Mouse (Mus musculus) cerebellum, adult 2 months (tissue): ENCODE measurements around the gene Fam78a. TPM values are rescaled to one million over a fixed set of nuclear protein-coding genes. Genes with fewer than 3 reads are reported as not detected.

Experiments used
- DNase-seq, 2 experiments: peaks; one replicate each; pipeline ENCODE4 v3.0.0; 2021
- H3K27ac ChIP-seq: fragments of 200-500 bp; 2 replicates; pipeline ENCODE4 v1.5.1; 2012; ENCODE audit warnings: low read length, control low read depth, inconsistent platforms; ENCODE audit not compliant: insufficient read depth
- H3K27me3 ChIP-seq: fragments of 200-500 bp; 2 replicates; pipeline ENCODE4 v1.6.1; 2012; ENCODE audit warnings: inconsistent platforms, mild to moderate bottlenecking, low read length, moderate library complexity; ENCODE audit not compliant: control insufficient read depth, insufficient read depth
- H3K4me1 ChIP-seq: fragments of 200-500 bp; 2 replicates; pipeline ENCODE4 v1.6.1; 2011; ENCODE audit warnings: low read length; ENCODE audit not compliant: control insufficient read depth, insufficient read depth
- H3K4me3 ChIP-seq: fragments of 200-500 bp; replicated peaks from 2 replicates; pipeline ENCODE3; 2011; ENCODE audit warnings: mild to moderate bottlenecking, low read depth, low read length, control low read depth; ENCODE audit not compliant: insufficient read depth
- CTCF ChIP-seq: fragments of 200-500 bp; IDR thresholded peaks from 2 replicates; pipeline ENCODE4 v1.5.1; 2011; ENCODE audit warnings: low read depth, mild to moderate bottlenecking, control low read depth, low read length, moderate library complexity, borderline replicate concordance; ENCODE audit not compliant: insufficient read depth
- POLR2A ChIP-seq: fragments of 200-500 bp; IDR thresholded peaks from 2 replicates; pipeline ENCODE4 v1.6.1; 2011; ENCODE audit warnings: low read length, control low read depth, borderline replicate concordance; ENCODE audit not compliant: insufficient read depth
- WGBS: fragments of 180-500 bp; shearing (Covaris S2); methylation state at CpG from one replicate; pipeline ENCODE4 v1.1.7; 2018; 5-methylcytosine and 5-hydroxymethylcytosine counted together
- polyA plus RNA-seq: library from polyadenylated mRNA; depleted of rRNA; stranded (reverse); fragments of >200 nt; gene quantifications from 2 replicates; pipeline ENCODE4 v1.2.3, GENCODE M21; 2012

The Fam78a gene
- polyA plus RNA-seq, 1 experiment = 4.2 TPM

DNA sequence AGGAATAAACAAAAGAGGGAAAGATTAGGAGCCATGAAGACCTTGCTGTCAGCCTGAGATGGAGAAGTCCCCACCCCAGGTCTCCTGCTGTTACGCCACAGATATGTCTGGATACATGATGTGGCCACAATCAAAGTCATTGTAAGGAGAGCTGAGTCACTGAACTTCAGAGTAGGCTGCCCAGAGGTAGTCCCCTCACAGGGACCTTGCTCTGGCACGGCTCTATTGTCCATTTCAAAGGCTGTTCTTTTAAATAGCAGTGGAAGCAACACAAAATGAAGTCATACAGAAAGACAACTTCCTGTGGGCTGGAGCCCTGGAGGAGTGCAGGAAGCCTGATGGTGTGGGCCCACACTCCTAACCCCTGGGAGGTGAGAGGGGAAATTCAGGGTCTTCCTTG lies 23.5 kb downstream of the Fam78a start:
- Histone ChIP-seq H3K4me1 (no peaks in the 10 kb centered on the region; the same call in 1 of the 2 replicates), H3K27me3 (no peaks in the 10 kb centered on the region), H3K4me3 (no peak overlapping the region), H3K27ac (no peak overlapping the region)
- WGBS = 85% methylated on average over 2 of the region's 2 CpGs
- no peak for DNase-seq
- TF ChIP-seq POLR2A (no peak), CTCF (no peak)

DNA sequence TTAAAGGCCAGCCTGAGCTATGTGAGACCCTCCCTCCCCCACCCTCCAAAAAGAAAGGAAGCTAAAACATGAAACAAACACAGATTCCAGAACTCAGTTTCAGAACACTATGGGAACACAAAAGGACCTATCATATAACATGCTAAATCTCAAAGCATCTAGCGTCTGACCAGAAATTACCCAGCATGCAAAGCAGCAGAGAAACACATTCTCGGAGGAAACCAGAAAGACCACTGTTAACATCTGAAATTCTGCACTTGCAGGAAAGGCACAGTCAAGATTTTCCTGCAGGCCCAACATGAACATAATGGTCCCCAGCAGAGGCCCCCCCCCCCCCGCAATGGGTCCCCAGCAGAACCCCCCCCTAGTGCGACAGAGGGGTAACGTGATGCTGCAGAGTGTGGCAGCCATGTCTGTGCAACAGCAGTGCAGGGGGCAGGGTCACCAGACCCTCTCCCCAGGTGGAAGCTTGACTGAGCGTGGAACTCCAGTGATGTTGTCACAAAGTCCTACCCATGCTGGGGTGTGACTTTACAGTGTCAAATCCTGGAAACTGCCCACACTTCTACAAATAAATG lies 24.3 kb downstream of the Fam78a start:
- H3K27ac ChIP-seq = no peak overlapping the region
- no peaks in the 10 kb centered on the region; the same call in 1 of the 2 replicates for H3K4me1 ChIP-seq
- no peaks in the 10 kb centered on the region for H3K27me3 ChIP-seq
- WGBS = 76% methylated on average over 6 of the region's 6 CpGs
- TF ChIP-seq CTCF (no peak), POLR2A (no peak)
- H3K4me3 ChIP-seq = no peak overlapping the region
- no peak for DNase-seq

DNA sequence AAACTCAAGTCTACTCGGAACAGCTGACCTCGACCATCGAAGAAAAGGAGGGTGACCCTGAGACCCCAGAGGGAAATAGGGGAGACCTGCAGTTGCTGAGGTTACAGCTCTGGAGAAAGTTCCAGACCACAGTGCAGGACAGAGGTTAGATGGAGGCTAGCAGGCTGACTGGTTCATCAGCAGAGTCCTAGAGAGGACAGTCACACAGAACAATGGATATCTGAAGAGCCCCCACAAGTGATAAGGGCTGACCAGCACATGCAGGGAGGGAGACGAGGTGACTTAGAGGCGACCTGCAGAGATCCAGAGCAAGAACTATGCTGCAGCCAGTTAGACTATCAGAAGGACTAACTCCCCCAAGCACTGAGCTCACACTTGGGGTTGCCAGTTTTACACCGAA lies 25.0 kb downstream of the Fam78a start:
- WGBS = 80% methylated on average over 6 of the region's 6 CpGs

DNA sequence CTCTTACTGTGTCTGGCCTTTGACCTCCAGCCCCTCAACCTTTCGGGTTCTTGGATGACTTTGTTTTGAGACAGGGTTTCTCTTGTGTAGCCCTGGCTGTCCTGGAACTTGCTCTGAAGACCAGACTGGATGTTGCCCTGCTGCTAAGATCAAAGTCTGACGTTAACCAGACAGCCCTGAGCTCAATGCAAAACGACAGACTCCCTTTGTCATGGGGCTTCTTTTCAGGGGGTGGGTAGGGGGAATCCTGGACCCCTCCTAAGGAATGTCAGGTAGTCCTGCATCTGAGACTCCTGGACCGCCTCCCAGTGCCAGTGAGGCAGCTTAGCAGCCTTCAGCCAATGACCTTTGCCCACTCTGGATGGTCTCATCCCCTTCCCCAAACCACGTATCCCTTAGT lies 25.9 kb downstream of the Fam78a start:
- no peak for DNase-seq
- H3K4me1 ChIP-seq = no peaks in the 10 kb centered on the region; the same call in 1 of the 2 replicates

More for the DNA sequence above, 25.0 kb downstream of the Fam78a start:
- no peak overlapping the region for H3K4me3 ChIP-seq
- H3K27ac ChIP-seq = no peak overlapping the region
- no peak for DNase-seq
- no peaks in the 10 kb centered on the region for H3K27me3 ChIP-seq
- no peaks in the 10 kb centered on the region; the same call in 1 of the 2 replicates for H3K4me1 ChIP-seq
- TF ChIP-seq POLR2A = no peak
- TF ChIP-seq CTCF = no peak

DNA sequence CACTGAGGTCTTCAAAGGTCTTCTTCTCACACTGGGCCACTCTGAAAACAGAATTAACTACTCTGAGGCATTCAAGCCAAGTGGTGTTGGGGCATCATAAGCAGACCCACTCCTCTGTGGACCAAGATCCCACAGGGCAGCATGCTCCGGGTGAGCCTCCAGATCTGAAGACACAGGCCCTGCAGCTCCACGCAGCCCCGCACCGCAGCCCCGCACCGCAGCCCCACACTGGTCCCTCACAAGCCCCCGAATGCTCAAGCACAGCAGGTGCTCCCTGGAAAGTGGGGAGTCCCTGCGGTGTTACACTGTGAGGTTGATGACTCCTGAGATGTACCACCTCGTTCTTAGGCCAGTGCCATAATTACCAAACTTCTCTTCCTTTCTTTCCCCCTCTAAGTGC lies 26.4 kb downstream of the Fam78a start:
- Histone ChIP-seq H3K4me3 (no peak overlapping the region), H3K4me1 (no peaks in the 10 kb centered on the region; the same call in 1 of the 2 replicates), H3K27ac (no peak overlapping the region), H3K27me3 (no peaks in the 10 kb centered on the region)
- DNase-seq = no peak
- WGBS = 81% methylated on average over 9 of the region's 9 CpGs
- TF ChIP-seq POLR2A (no peak), CTCF (no peak)

More for the DNA sequence above, 25.9 kb downstream of the Fam78a start:
- Histone ChIP-seq H3K4me3 (no peak overlapping the region), H3K27me3 (no peaks in the 10 kb centered on the region), H3K27ac (no peak overlapping the region)
- WGBS = 61% methylated on average over 5 of the region's 5 CpGs
- TF ChIP-seq POLR2A (no peak), CTCF (no peak)

DNA sequence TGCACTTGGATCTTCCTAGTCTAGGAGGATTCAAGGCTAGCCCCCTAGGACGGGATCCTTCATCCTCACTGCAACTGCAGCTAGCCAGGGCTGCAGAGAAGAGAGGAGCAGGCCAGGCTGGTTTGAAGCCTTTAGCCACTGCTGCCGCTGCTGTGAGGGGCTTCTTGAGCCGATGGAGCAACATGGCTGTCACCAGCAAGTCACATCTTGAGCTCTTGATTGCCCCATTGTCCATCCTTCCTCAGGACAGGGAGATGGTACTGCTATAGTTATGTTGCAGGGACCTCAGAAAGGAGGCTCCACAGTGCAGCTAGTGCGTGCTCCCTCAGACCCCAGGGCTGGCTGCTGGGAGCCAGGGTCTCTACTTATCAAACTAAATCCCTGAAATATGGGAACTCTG lies 26.9 kb downstream of the Fam78a start:
- Histone ChIP-seq H3K27ac (no peak overlapping the region), H3K4me3 (no peak overlapping the region), H3K27me3 (no peaks in the 10 kb centered on the region), H3K4me1 (no peaks in the 10 kb centered on the region; the same call in 1 of the 2 replicates)
- no peak for DNase-seq
- TF ChIP-seq CTCF (no peak), POLR2A (no peak)
- WGBS = 84% methylated on average over 4 of the region's 4 CpGs

DNA sequence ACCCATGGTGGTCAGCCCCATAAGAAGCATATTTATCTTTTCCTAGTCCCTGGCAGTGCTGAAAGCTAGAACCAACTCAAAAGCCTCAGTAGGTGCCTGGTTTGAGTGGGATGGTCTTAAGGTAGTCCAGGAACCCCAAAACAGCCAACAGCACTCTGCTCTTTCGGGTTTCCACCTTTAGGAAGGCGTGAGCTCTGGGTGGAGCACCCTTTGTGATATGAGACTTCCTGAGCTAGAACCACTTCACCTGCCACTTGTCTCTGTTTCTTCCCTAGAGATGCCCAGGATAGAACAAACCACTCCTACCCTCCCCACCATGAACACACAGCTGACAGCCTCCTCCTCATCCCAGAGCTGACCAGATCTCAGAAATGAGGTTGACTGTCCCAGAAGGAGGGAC lies 27.3 kb downstream of the Fam78a start:
- no peak overlapping the region for H3K27ac ChIP-seq
- TF ChIP-seq CTCF (no peak), POLR2A (no peak)
- DNase-seq = no peak
- H3K4me1 ChIP-seq = no peaks in the 10 kb centered on the region; the same call in 1 of the 2 replicates
- WGBS = 93% methylated on average over 2 of the region's 2 CpGs
- H3K4me3 ChIP-seq = no peak overlapping the region
- no peaks in the 10 kb centered on the region for H3K27me3 ChIP-seq

DNA sequence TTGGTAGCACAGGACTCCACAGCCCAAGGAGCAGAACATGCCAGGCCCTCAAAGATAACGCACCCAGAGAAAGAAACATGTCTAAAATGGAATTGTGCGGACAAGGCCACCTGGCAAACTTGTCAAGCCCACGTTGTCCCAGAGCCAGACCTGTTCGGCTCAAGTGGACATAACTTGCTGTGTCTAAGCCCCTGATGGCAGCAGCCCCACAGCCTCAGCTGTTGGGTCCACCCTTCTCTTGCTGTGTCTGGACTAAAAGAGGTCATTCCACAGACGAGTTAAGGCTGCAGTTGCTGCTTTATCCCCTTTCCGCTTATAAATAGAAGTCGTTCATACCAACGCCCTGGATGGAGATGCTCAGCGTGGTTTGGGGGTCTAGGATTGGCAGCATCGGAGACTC lies 28.1 kb downstream of the Fam78a start:
- TF ChIP-seq CTCF (no peak), POLR2A (no peak)
- WGBS = 54% methylated on average over 10 of the region's 10 CpGs
- Histone ChIP-seq H3K4me1 (no peaks in the 10 kb centered on the region; the same call in 1 of the 2 replicates), H3K27ac (no peak overlapping the region), H3K27me3 (no peaks in the 10 kb centered on the region), H3K4me3 (no peak overlapping the region)
- no peak for DNase-seq
